Mouse (Mus musculus) ES-E14 (cell line): ENCODE data around the gene Hist1h2aa.

Experiments
- CHD2 ChIP-seq: IDR thresholded peaks from 2 replicates; pipeline ENCODE4 v1.6.1; 2014; ENCODE audit warnings: mild to moderate bottlenecking, low read depth, low read length, inconsistent platforms
- ZNF384 ChIP-seq: IDR thresholded peaks from 2 replicates; pipeline ENCODE4 v1.6.1; 2012; ENCODE audit warnings: low read depth, low read length, inconsistent platforms

DNA sequence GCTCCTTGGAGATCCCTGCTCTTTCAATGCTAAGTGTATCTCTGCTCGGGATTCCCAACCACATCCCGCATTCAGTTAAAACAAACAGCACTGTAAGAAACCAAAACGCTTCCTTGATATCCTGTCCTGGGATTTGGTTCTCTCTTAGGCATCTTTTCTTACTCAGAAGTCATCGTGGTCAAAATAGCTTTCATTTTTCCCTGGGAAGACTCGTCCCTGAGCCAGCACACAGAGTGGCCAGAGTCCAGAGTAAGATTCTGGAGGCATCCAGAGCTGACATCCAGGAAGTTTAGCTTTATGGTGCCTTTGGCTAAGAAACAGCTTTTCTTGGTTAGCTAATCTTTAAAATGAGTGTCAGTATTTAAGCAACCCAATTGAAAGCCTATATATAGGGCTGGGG is 38.0 kb downstream of the Hist1h2aa start:
- TF ChIP-seq CHD2 (no peak), ZNF384 (no peak)
